Mouse (Mus musculus): ENCODE data around the gene Inha. TPM values are rescaled to one million over a fixed set of nuclear protein-coding genes. Genes with fewer than 3 reads are reported as not detected.

Gene Inha
- not detected in 4 replicates for total RNA-seq (2023; ENCODE audit: inconsistent age)

DNA sequence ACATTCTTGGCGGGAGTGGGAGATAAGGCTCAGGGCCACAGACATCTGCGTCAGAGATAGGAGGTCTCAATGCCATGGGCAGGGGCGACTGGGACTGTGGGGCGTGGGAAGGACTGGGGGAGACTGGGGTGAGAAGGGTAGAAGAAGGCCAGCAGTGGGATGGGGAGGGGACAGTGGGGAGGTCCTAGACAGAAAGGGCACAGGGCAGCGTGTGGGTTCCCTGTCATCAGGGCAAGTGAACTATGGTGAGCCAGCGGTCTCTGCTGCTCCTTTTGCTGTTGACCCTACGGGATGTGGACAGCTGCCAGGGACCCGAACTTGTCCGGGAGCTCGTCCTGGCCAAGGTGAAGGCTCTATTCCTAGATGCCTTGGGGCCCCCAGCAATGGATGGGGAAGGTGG lies at the start of gene Inha:
Gene Inha, plus strand, starts transcription at position 72 of the 400 bp plus-strand sequence.

DNA sequence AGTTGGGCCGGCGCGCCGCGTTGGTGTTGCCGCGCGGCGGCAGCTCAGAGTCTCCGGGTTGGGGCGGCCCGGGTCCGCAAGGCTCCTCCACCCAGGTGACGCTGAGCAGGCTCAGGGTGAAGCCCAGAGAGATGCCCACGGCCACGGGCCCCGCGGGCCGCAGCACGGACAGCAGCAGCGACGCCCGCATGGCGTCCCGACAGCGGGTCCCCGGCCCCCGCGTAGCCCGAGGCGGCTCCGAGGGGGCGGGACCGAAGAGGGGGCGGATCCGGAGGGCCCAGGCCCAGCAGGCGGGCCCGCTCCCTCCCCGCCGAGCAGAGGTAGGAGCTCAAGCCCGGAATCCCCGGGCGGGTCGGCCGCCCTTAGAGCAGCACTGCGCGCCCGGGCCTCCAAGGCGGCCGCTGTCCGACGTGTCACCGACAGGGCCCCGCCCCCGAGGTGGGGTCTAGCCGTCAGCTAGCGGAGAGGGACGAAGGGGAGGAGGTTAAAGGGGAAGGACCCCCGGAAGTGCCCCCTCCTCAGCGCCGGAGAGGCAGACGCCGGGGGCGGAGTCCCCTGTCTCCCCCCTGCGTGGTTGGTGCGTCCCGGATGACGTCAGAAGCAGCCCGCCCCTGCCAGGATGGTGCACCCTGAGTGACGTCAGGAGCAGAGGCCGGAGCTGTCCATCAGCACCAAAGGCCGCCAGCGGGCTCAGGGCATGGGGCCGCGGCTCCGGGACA lies 27.8 kb upstream of the Inha start, which contains the start of the genes Chpf and Tmem198:
Gene Chpf, minus strand, starts transcription at position 392 of the 719 bp plus-strand sequence.
Gene Tmem198, plus strand, starts transcription at position 617 of the 719 bp plus-strand sequence.

DNA sequence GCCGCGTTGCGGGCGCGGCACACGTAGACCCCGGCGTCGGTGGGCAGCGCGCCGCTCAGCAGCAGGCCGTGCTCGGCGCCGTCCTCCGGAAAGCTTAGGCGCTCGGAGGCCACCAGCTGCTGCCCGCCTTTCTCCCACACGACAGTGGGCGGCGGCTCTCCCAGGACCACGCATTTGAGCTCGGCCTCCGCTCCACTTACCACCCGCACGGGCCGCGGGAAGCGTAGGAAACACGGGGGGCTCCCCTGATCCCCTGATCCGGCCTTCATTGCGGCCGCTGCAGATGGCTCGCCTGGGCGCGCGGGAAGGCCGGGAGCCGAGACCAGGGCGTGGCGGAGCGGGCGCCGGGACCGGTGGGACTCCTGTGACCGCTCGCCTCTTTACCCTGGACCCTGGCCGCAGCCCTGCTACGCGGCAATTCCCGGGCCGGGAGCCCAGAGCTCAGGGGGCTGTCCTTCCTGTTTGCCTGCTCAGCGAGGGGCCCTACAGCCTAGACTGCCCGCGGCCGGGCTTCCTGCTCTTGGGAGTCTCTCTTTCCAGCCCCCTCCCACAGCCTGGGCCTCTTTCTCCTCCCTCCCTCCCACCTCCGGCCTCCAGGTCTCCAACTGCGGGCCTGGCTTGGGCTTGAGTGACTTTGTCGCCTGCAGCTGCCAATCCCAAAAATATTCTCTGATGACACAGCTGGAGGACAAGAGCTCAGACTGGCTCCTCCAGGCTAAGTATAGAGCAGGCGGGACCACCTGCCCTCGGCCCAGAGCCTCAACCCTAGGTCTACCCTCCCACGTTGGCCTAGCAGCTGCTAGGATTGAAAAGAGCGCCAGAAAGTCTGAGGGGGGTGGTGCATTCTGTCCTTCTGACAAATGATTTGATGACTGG lies 683 bp upstream of the Inha start, which contains the start of gene Obsl1:
Gene Obsl1, minus strand, starts transcription at position 497 of the 876 bp plus-strand sequence.

DNA sequence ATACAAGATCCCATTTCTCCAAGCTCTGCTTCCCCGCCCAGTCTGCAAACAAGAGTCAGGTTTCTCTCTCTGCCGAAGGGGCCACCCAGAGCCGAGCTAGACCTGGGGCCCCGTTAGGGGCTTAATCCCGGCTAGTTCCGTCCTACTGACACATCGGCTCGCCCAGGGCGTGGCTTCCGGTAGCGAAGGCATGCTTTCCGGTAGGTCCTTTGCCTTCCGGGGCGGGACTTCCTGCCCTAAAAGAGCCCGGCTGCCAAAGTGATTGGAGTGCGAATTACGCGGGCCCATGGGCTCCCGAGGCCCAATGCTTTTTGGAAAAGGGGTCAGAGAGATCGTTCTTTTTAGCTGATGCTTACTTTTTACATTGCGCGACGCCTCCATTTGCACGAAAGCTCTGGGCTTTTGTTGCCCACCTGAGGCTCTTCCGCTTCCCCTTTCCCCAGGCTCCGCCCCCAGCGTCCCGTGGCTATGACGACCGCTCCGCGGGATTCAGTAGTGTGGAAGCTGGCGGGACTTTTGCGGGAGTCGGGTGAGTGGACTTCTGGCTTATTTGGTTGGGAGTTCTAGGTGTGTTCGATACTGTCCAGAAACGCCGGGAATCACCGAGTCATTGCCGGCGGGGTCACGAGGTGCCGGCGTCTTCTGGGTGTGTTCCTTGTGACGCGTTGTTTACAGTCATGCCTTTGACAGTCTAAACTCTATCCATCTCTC lies 14.6 kb downstream of the Inha start, which contains the start of gene Stk11ip:
Gene Stk11ip, plus strand, starts transcription at position 209 of the 711 bp plus-strand sequence.

DNA sequence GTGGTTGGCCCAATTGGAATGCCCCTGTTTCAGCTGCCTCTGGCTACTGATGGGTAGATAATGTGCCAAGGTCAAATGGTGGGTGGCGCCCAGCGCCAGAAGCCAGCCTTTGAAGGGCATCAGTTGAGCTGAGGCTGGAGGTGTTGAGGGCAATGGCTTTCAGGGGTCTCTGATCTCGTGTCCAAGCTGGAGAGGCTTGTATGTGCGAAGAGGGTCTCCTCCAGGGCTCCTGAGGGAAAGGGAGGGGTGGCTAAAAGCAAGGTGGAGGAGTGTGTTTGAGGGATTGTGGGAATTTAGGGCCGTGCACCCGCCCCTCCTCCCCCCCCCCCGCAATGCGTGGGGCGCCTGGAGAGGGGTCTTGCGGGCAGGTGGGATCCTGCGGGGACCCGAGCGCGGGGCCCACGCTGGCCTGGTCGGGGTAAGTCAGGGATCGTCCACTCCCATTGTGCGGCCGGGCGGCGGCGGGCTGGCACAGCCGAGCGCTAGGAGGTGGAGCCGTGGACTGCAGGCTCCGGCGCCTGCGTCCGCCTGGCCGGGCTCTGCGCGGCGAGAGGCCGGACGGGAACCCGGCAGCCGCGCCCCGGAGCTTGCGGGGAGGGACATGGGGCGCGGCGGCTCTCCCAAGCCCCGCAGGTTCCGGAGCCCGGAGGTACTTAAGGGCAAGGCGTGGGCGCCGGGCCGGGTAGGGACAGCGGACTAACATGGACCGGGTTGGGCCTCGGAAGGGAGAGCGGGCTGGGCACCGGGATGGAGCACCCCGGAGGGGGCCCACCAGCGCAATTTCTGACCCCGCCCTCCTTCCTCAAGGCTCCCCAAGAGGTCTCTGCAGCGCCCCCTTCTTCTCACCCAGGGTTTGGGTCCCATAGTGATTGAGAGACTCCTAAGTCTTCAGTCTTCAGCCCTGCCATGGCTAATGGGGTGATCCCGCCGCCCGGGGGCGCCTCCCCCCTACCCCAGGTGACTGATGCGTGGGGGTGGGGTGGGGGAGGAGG lies 39.4 kb downstream of the Inha start, which contains the start of gene Slc4a3:
Gene Slc4a3, plus strand, starts transcription at position 302 of the 992 bp plus-strand sequence.

Other genes with a start within 250 kb of the Inha start
- 0.19 TPM in 1 of 4 replicates, not detected in the others for gene Ptprn, start 242.6 kb upstream of the Inha start, total RNA-seq (2023; ENCODE audit: inconsistent age)
- not detected in 4 replicates for gene Resp18, start 228.7 kb upstream of the Inha start, total RNA-seq (2023; ENCODE audit: inconsistent age)
- 44.7 to 64.5 TPM (median 48.8 TPM) in 4 replicates for gene Dnpep, start 189.1 kb upstream of the Inha start, total RNA-seq (2023; ENCODE audit: inconsistent age)
- 0.21 to 0.70 TPM in 2 of 4 replicates, not detected in the others for gene Des, start 146.7 kb upstream of the Inha start, total RNA-seq (2023; ENCODE audit: inconsistent age)
- not detected in 4 replicates for gene Speg, start 131.8 kb upstream of the Inha start, total RNA-seq (2023; ENCODE audit: inconsistent age)
- 55.8 to 68.5 TPM (median 60.3 TPM) in 4 replicates for gene Gmppa, start 71.1 kb upstream of the Inha start, total RNA-seq (2023; ENCODE audit: inconsistent age)
- gene Asic4, start 56.6 kb upstream of the Inha start, total RNA-seq (2023; ENCODE audit: inconsistent age): not detected in 4 replicates
- gene Chpf, start 27.8 kb upstream of the Inha start, total RNA-seq (2023; ENCODE audit: inconsistent age): 22.9 to 28.0 TPM (median 23.2 TPM) in 4 replicates
- 4.3 to 5.5 TPM (median 4.7 TPM) in 4 replicates for gene Tmem198, start 27.5 kb upstream of the Inha start, total RNA-seq (2023; ENCODE audit: inconsistent age)
- gene Obsl1, start 625 bp upstream of the Inha start, total RNA-seq (2023; ENCODE audit: inconsistent age): 0.16 to 0.48 TPM (median 0.45 TPM) in 3 of 4 replicates, not detected in the other
- 225 to 244 TPM (median 229 TPM) in 4 replicates for gene Stk11ip, start 14.5 kb downstream of the Inha start, total RNA-seq (2023; ENCODE audit: inconsistent age)
- 0.67 to 1.7 TPM (median 1.6 TPM) in 4 replicates for gene Slc4a3, start 39.2 kb downstream of the Inha start, total RNA-seq (2023; ENCODE audit: inconsistent age)

All from B cell, adult (primary cell).